Mouse (Mus musculus) ES-Bruce4 (cell line): ENCODE data around the gene Zfp518a. TPM values are rescaled to one million over a fixed set of nuclear protein-coding genes. Genes with fewer than 3 reads are reported as not detected.

Experiments
- H3K27ac ChIP-seq: 2 replicates; pipeline ENCODE4 v1.5.1; 2012; ENCODE audit warnings: low read length, inconsistent platforms; ENCODE audit not compliant: insufficient read depth
- H3K27me3 ChIP-seq: 2 replicates; pipeline ENCODE4 v1.6.1; 2012; ENCODE audit warnings: mild to moderate bottlenecking, low read length, inconsistent platforms; ENCODE audit not compliant: control insufficient read depth, poor library complexity, insufficient read depth, severe bottlenecking
- H3K36me3 ChIP-seq: 2 replicates; pipeline ENCODE4 v1.6.1; 2012; ENCODE audit warnings: inconsistent platforms, mild to moderate bottlenecking, low read length, moderate library complexity; ENCODE audit not compliant: control insufficient read depth, poor library complexity, insufficient read depth, severe bottlenecking
- H3K4me1 ChIP-seq: one replicate; pipeline ENCODE4 v1.8.1; 2011; ENCODE audit warnings: low read length; ENCODE audit not compliant: control insufficient read depth, insufficient read depth
- H3K4me3 ChIP-seq: 2 replicates; pipeline ENCODE4 v1.5.1; 2011; ENCODE audit warnings: low read depth, mild to moderate bottlenecking, low read length
- H3K9ac ChIP-seq: 2 replicates; pipeline ENCODE4 v1.6.1; 2012; ENCODE audit warnings: low read depth, mild to moderate bottlenecking, inconsistent platforms; ENCODE audit not compliant: poor library complexity, severe bottlenecking
- H3K9me3 ChIP-seq: replicated peaks from 2 replicates; pipeline ENCODE4 v1.6.1; 2012; ENCODE audit warnings: mild to moderate bottlenecking, low read length, inconsistent platforms; ENCODE audit not compliant: control insufficient read depth, poor library complexity, insufficient read depth, severe bottlenecking
- CTCF ChIP-seq: IDR thresholded peaks from one replicate; pipeline ENCODE4 v1.8.1; 2011; ENCODE audit warnings: low read depth, low read length
- EP300 ChIP-seq: IDR thresholded peaks from 2 replicates; pipeline ENCODE4 v1.6.1; 2011; ENCODE audit warnings: low read depth, low read length; ENCODE audit not compliant: insufficient read depth
- POLR2A ChIP-seq: IDR thresholded peaks from one replicate; pipeline ENCODE4 v1.8.1; 2011; ENCODE audit warnings: low read length; ENCODE audit not compliant: insufficient read depth
- polyA plus RNA-seq: library from polyadenylated mRNA; stranded (reverse); fragments of >200 nt; gene quantifications from 2 replicates; pipeline ENCODE4 v1.2.4, GENCODE M21; 2011; ENCODE audit warnings: low read depth; ENCODE audit not compliant: missing spikeins, insufficient read depth, insufficient read length

Gene Zfp518a
- 34.4 and 41.3 TPM in 2 replicates for polyA plus RNA-seq

DNA sequence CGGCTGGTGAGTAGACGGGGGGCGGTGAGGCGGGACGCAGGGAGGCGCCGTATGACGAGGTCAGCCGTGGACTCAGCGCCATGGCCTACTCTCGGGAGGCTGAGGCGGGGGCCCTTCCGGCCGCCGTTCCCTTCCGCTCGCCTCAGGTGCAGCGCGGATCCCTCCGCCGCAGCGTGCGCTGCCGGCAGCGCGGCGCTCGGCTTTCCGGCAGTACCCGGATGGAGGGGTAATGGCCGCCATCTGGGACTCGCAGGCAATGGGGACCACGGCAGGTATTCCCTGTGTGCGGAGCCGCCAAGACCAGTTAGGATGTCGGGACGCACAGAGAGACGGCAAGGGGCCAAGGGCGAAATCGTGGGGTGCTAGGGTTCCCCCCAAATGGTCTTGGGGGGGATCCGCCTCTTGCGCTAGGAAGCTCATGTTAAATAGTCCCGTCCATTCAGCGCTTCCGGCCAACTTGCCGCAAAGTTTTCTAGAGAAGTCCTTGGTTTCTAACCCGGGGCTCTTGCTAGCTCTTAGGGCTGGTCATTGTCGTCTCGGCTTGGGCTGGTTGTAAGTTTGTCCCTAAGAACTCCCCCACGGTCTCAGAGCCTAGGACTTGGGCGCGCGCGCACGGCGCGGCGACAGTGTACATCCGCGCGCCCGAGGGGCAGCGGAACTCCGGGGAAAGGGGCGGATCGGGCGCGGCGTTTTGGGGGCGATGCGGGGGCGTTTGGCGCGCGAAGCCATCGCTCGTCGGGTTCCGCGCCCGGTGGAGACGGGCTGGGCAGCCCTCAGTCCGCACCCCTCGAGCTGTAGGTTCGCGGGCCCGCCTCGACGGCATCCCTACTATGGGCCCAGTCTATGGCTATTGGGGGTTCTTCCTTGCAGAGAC is at the start of gene Zfp518a:
Gene Zfp518a (plus strand): TSS at position 187 of the 874 bp plus-strand sequence.
- peak within 1 kb of the TSS; percentile 95 for H3K4me3 ChIP-seq
- H3K4me1 ChIP-seq = no peaks in the 10 kb centered on the region
- no peak for TF ChIP-seq CTCF
- peak; percentile 64 for TF ChIP-seq POLR2A
- peaks cover 2% of the 10 kb centered on the region; the same call in 1 of the 2 replicates for H3K36me3 ChIP-seq
- peak within 1 kb of the TSS; percentile 89 for H3K27ac ChIP-seq
- no peaks in the 10 kb centered on the region for H3K27me3 ChIP-seq
- H3K9me3 ChIP-seq = no peaks in the 10 kb centered on the region
- H3K9ac ChIP-seq = peak within 1 kb of the TSS; percentile 92

DNA sequence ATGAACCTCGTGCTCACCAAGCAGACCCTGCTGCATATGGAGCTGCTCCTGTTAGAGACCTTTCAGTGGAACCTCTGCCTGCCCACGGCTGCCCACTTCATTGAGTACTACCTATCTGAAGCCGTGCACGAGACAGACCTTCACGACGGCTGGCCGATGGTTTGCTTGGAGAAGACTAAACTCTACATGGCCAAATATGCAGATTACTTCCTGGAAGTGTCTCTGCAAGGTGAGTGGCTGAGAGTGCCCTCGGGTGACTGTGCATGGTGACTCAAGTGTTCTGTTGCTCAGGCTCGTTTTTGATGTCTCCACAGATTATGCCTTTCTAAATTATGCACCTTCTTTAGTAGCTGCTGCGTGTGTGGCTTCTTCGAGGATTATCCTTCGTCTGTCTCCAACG is 49.8 kb upstream of the Zfp518a start:
- Histone ChIP-seq H3K27ac (no peak overlapping the region), H3K27me3 (no peaks in the 10 kb centered on the region), H3K9ac (no peak overlapping the region), H3K4me3 (no peak overlapping the region), H3K36me3 (peaks cover 5% of the 10 kb centered on the region), H3K9me3 (no peaks in the 10 kb centered on the region), H3K4me1 (no peaks in the 10 kb centered on the region)
- TF ChIP-seq EP300 (no peak), CTCF (no peak), POLR2A (no peak)

- Histone ChIP-seq H3K27ac (no peak overlapping the region), H3K9me3 (no peaks in the 10 kb centered on the region), H3K27me3 (no peaks in the 10 kb centered on the region), H3K9ac (no peak overlapping the region), H3K4me3 (no peak overlapping the region), H3K36me3 (peaks cover 5% of the 10 kb centered on the region), H3K4me1 (no peaks in the 10 kb centered on the region)
- TF ChIP-seq EP300 = no peak
- no peak for TF ChIP-seq CTCF
- no peak for TF ChIP-seq POLR2A
Measured at GRCm38 (mm10) chr19:40849391-40849790, 45.1 kb upstream of the Zfp518a start.

DNA sequence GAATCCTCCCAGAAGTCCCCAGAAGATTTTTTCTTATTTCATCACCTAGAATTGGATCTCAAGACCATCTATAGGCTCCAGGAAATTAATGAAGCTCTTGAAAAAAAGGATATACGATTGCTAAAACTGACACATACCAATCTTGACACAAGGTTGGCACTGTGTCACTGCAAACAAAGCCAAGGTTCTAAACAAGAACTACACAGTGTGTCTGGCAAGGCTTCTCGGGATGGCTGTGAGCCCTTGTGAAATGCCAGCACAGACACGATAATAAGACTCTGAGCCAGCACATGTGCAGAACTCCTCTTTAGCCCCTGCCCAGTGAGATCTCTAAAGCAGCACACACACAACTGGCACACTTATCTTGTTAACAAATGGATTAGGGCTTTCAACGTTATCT is 35.0 kb upstream of the Zfp518a start:
- Histone ChIP-seq H3K36me3 (no peaks in the 10 kb centered on the region), H3K9me3 (no peaks in the 10 kb centered on the region), H3K27me3 (no peaks in the 10 kb centered on the region), H3K4me1 (no peaks in the 10 kb centered on the region), H3K9ac (no peak overlapping the region), H3K27ac (no peak overlapping the region), H3K4me3 (no peak overlapping the region)
- TF ChIP-seq EP300 (no peak), CTCF (no peak), POLR2A (no peak)

GRCm38 (mm10) chr19:40868284-40868683 is 26.2 kb upstream of the Zfp518a start:
- peaks cover 5% of the 10 kb centered on the region for H3K4me1 ChIP-seq
- H3K36me3 ChIP-seq = no peaks in the 10 kb centered on the region
- H3K9me3 ChIP-seq = no peaks in the 10 kb centered on the region
- H3K9ac ChIP-seq = no peak overlapping the region
- H3K27me3 ChIP-seq = no peaks in the 10 kb centered on the region
- 0 out of 2 replicates have a peak overlapping the region, but pooled peaks have one; percentile 4 for H3K27ac ChIP-seq
- TF ChIP-seq CTCF = no peak
- no peak for TF ChIP-seq EP300
- TF ChIP-seq POLR2A = no peak
- H3K4me3 ChIP-seq = peak overlapping the region; percentile 12
